Comparison of ENCODE assay signal across 17 mouse cellular contexts in the genomic region with DNA sequence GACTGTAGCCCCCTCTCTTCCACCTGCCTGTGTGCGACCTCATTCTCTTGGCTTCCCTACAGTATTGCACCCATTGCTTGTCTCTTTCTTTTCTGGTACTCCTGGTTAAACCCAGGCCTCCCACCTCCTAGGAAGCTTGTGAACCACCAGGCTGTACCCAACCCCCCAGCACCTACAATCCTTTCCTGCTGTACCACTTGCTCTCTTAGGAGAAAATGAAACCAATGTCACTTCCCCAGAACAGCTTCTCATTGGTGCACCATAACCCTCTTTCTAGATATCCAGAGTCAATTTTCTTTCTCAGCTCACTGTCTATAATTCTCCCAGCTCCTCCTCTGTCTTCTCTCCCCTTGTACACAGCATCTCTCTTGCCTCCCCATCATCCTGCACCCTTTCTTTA.
DNase-seq lines count a peak whose midpoint lies in the region; ATAC-seq lines count a peak whose summit lies in the region.
"Had no signal": no experiment of that assay in that cellular context is flagged by ENCODE, and none has a peak within 500 bp of the region (broad histone marks: within the 10 kb centered on the region; RNA-seq: fewer than 3 reads in every experiment).

No protein-coding gene starts in this region.

- no peak overlapping the region for H3K9ac ChIP-seq in forebrain, embryonic 16.5 days (replicated peaks; ENCODE audit: low read depth, low read length)
- H3K9ac ChIP-seq in forebrain, embryonic 11.5 days (ENCODE audit: low read length), result no peak overlapping the region
- H3K9ac ChIP-seq in hindbrain, embryonic 13.5 days, result no peak overlapping the region; the same call in 1 of the 2 replicates
- no peak overlapping the region for H3K9ac ChIP-seq in midbrain, embryonic 14.5 days (replicated peaks; ENCODE audit: low read length)
- H3K9ac ChIP-seq: embryonic facial prominence, embryonic 13.5 days; limb, embryonic 15.5 days; liver, embryonic 15.5 days had no signal

- no peak overlapping the region for H3K4me2 ChIP-seq in forebrain, embryonic 16.5 days (ENCODE audit: low read length)
- H3K4me2 ChIP-seq in forebrain, embryonic 11.5 days (ENCODE audit: low read depth, low read length, severe bottlenecking), result no peak overlapping the region
- no peak overlapping the region for H3K4me2 ChIP-seq in hindbrain, embryonic 13.5 days
- no peak overlapping the region for H3K4me2 ChIP-seq in midbrain, embryonic 14.5 days (ENCODE audit: low read length)
- H3K4me2 ChIP-seq: embryonic facial prominence, embryonic 13.5 days; limb, embryonic 15.5 days; liver, embryonic 15.5 days had no signal

- WGBS in forebrain, embryonic 16.5 days, result 85% methylated on average over 1 of the region's 1 CpGs
- 81% methylated on average over 1 of the region's 1 CpGs for WGBS in forebrain, embryonic 11.5 days
- 88% methylated on average over 1 of the region's 1 CpGs for WGBS in hindbrain, embryonic 13.5 days
- WGBS in midbrain, embryonic 14.5 days, result 92% methylated on average over 1 of the region's 1 CpGs

- H3K36me3 ChIP-seq in forebrain, embryonic 16.5 days (ENCODE audit: control insufficient read depth, insufficient read depth), result no peaks in the 10 kb centered on the region
- H3K36me3 ChIP-seq in forebrain, embryonic 11.5 days (ENCODE audit: control insufficient read depth, insufficient read depth, low read length), result no peaks in the 10 kb centered on the region
- H3K36me3 ChIP-seq in hindbrain, embryonic 13.5 days, result no peaks in the 10 kb centered on the region
- H3K36me3 ChIP-seq in midbrain, embryonic 14.5 days (ENCODE audit: control insufficient read depth, insufficient read depth, low read length), result no peaks in the 10 kb centered on the region
- H3K36me3 ChIP-seq: embryonic facial prominence, embryonic 13.5 days; limb, embryonic 15.5 days; liver, embryonic 15.5 days had no signal

- peak overlapping the region; percentile 11; the same call in 1 of the 2 replicates for H3K27ac ChIP-seq in forebrain, embryonic 16.5 days (ENCODE audit: low read length)
- H3K27ac ChIP-seq in forebrain, embryonic 11.5 days (ENCODE audit: low read depth, low read length), result no peak overlapping the region
- peak overlapping the region; percentile 77 for H3K27ac ChIP-seq in hindbrain, embryonic 13.5 days
- H3K27ac ChIP-seq in midbrain, embryonic 14.5 days (replicated peaks; ENCODE audit: low read depth, low read length), result peak overlapping the region; percentile 70
- H3K27ac ChIP-seq: embryonic facial prominence, embryonic 13.5 days; kidney, postnatal 0 days; limb, embryonic 15.5 days; liver, embryonic 15.5 days had no signal

- no peaks in the 10 kb centered on the region for H3K27me3 ChIP-seq in forebrain, embryonic 16.5 days (replicated peaks; ENCODE audit: control insufficient read depth, insufficient read depth, low read length)
- H3K27me3 ChIP-seq in forebrain, embryonic 11.5 days (ENCODE audit: control insufficient read depth, insufficient read depth, low read length), result no peaks in the 10 kb centered on the region
- no peaks in the 10 kb centered on the region for H3K27me3 ChIP-seq in hindbrain, embryonic 13.5 days
- H3K27me3 ChIP-seq in midbrain, embryonic 14.5 days (ENCODE audit: control insufficient read depth, insufficient read depth, low read length), result no peaks in the 10 kb centered on the region
- H3K27me3 ChIP-seq: embryonic facial prominence, embryonic 13.5 days; limb, embryonic 15.5 days; liver, embryonic 15.5 days had no signal

- peaks cover 19% of the 10 kb centered on the region for H3K4me1 ChIP-seq in forebrain, embryonic 16.5 days (replicated peaks; ENCODE audit: control insufficient read depth, insufficient read depth, low read length)
- H3K4me1 ChIP-seq in forebrain, embryonic 11.5 days (replicated peaks; ENCODE audit: control insufficient read depth, insufficient read depth, low read length), result no peaks in the 10 kb centered on the region
- H3K4me1 ChIP-seq in hindbrain, embryonic 13.5 days (replicated peaks), result peaks cover 48% of the 10 kb centered on the region
- H3K4me1 ChIP-seq in midbrain, embryonic 14.5 days (ENCODE audit: control insufficient read depth, insufficient read depth, low read length), result peaks cover 52% of the 10 kb centered on the region
- H3K4me1 ChIP-seq: limb, embryonic 15.5 days; liver, embryonic 15.5 days had no signal

- intact Hi-C loops in gastrocnemius, postnatal 36 days (cut with DNase I), result no loop called here

- H3K9me3 ChIP-seq in forebrain, embryonic 16.5 days (ENCODE audit: control insufficient read depth, low read length), result no peaks in the 10 kb centered on the region
- H3K9me3 ChIP-seq in forebrain, embryonic 11.5 days (ENCODE audit: control insufficient read depth, low read length), result no peaks in the 10 kb centered on the region
- no peaks in the 10 kb centered on the region for H3K9me3 ChIP-seq in hindbrain, embryonic 13.5 days
- no peaks in the 10 kb centered on the region for H3K9me3 ChIP-seq in midbrain, embryonic 14.5 days (ENCODE audit: control insufficient read depth, low read length)
- H3K9me3 ChIP-seq: embryonic facial prominence, embryonic 13.5 days; limb, embryonic 15.5 days; liver, embryonic 15.5 days had no signal

- no peak for ATAC-seq in forebrain, embryonic 16.5 days
- ATAC-seq in forebrain, embryonic 11.5 days (replicated peaks; ENCODE audit: low FRiP score), result no peak
- ATAC-seq in common myeloid progenitor, adult 5-6 weeks (replicated peaks; ENCODE audit: low read depth, poor library complexity, severe bottlenecking), result 0 out of 2 replicates have a peak, but pooled peaks have one; percentile 36
- no peak for ATAC-seq in hindbrain, embryonic 13.5 days (ENCODE audit: low FRiP score)
- ATAC-seq in midbrain, embryonic 14.5 days (ENCODE audit: low FRiP score, low TSS enrichment), result no peak
- ATAC-seq: lung, postnatal 0 days had no signal

- no peak overlapping the region for H3K4me3 ChIP-seq in forebrain, embryonic 16.5 days (replicated peaks; ENCODE audit: low read length)
- H3K4me3 ChIP-seq in forebrain, embryonic 11.5 days (ENCODE audit: low read depth, low read length), result no peak overlapping the region
- no peak overlapping the region for H3K4me3 ChIP-seq in hindbrain, embryonic 13.5 days
- no peak overlapping the region for H3K4me3 ChIP-seq in midbrain, embryonic 14.5 days (replicated peaks; ENCODE audit: low read depth, low read length)
- H3K4me3 ChIP-seq: embryonic facial prominence, embryonic 13.5 days; limb, embryonic 15.5 days; liver, embryonic 15.5 days had no signal

- DNase-seq in forebrain, embryonic 11.5 days (ENCODE audit: low spot score), result no peak
- DNase-seq in midbrain, embryonic 14.5 days, result no peak
- DNase-seq in adrenal gland, adult (ENCODE audit: inconsistent age in 2 of 2, low spot score in 1 of 2), result no peak
- no peak for DNase-seq in gastrocnemius, postnatal 36 days
- DNase-seq in urinary bladder, postnatal 25 days (ENCODE audit: low spot score), result no peak
- DNase-seq: cerebellum, adult 8-10 months; kidney, adult 18-20 months; layer of hippocampus, postnatal 36 days; thymus, postnatal 14 days had no signal
